Mouse (Mus musculus) neural tube, embryonic 11.5 days (tissue): ENCODE results near the gene Bbs9. TPM values are rescaled to one million over a fixed set of nuclear protein-coding genes. Genes with fewer than 3 reads are reported as not detected.

Experiments
- ATAC-seq: fragments of 200-750 bp; cut with Nextera tagmentation; 2 replicates; pipeline ENCODE4 v1.8.0; 2017; ENCODE audit warnings: moderate number of reproducible peaks, mild to moderate bottlenecking, moderate TSS enrichment, moderate library complexity; ENCODE audit not compliant: insufficient read depth, low FRiP score, low TSS enrichment
- DNase-seq: peaks from one replicate; pipeline ENCODE4 v3.0.0-alpha.2; 2015; ENCODE audit warnings: low spot score
- H3K27ac ChIP-seq: fragments of 300-500 bp; sonication (generic); 2 replicates; pipeline ENCODE4 v1.5.1; 2014; ENCODE audit warnings: low read depth, mild to moderate bottlenecking, low read length
- H3K27me3 ChIP-seq: fragments of 300-500 bp; sonication (generic); 2 replicates; pipeline ENCODE4 v1.6.1; 2014; ENCODE audit warnings: mild to moderate bottlenecking, low read length, mixed read lengths; ENCODE audit not compliant: control insufficient read depth, insufficient read depth
- H3K36me3 ChIP-seq: fragments of 300-500 bp; sonication (generic); 2 replicates; pipeline ENCODE4 v1.6.1; 2014; ENCODE audit warnings: mild to moderate bottlenecking, low read length, moderate library complexity, mixed read lengths; ENCODE audit not compliant: control insufficient read depth, insufficient read depth
- H3K4me1 ChIP-seq: fragments of 300-500 bp; sonication (generic); 2 replicates; pipeline ENCODE4 v1.6.1; 2014; ENCODE audit warnings: low read length, mixed read lengths; ENCODE audit not compliant: control insufficient read depth, insufficient read depth
- H3K4me2 ChIP-seq: fragments of 300-500 bp; sonication (generic); 2 replicates; pipeline ENCODE4 v1.6.1; 2014; ENCODE audit warnings: low read depth, mild to moderate bottlenecking, moderate library complexity
- H3K4me3 ChIP-seq: fragments of 300-500 bp; sonication (generic); 2 replicates; pipeline ENCODE4 v1.5.1; 2014; ENCODE audit warnings: low read depth, low read length
- H3K9ac ChIP-seq: fragments of 300-500 bp; sonication (generic); 2 replicates; pipeline ENCODE4 v1.6.1; 2014; ENCODE audit warnings: mild to moderate bottlenecking, low read length
- H3K9me3 ChIP-seq: fragments of 300-500 bp; sonication (generic); 2 replicates; pipeline ENCODE4 v1.6.1; 2016; ENCODE audit warnings: low read length; ENCODE audit not compliant: control insufficient read depth
- WGBS: fragments of 180-500 bp; shearing (Covaris S2); extraction: QIAGEN DNeasy Blood & Tissue Kit; methylation state at CpG from one replicate; pipeline ENCODE4 v1.1.7; 2014; 5-methylcytosine and 5-hydroxymethylcytosine counted together
- polyA plus RNA-seq: library from polyadenylated mRNA; unstranded; fragments of >200 nt; fragmentation: Nextera tagmentation; extraction: Ambion mirVana; gene quantifications from 2 replicates; pipeline ENCODE4 v1.2.1, GENCODE M21; 2014

Bbs9 gene
- polyA plus RNA-seq, 1 experiment from 2014 or later = 16.9 TPM

DNA sequence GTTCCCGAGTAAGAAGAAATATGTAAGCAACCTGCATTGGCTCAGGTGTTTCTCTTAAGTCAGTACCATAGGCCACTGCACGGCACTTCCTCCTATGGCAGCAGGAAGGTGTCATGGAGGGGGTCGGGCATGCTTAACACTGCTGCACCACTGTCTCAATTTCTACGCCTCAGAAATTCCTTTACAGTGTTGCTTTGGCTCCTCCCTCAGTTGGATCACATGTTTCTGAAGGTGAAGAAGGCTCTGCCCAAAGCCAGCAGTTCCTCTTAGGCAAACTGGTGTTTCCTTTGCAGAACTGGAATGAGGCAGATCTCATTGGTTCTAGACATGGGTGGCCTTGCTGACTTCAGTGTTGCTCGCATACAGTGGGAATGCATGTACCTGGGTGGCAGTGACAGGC is 332.2 kb downstream of the Bbs9 start:
- no peak for ATAC-seq
- Histone ChIP-seq H3K4me3 (no peak overlapping the region), H3K4me1 (no peaks in the 10 kb centered on the region), H3K9me3 (no peaks in the 10 kb centered on the region), H3K4me2 (no peak overlapping the region), H3K27me3 (no peaks in the 10 kb centered on the region), H3K9ac (no peak overlapping the region), H3K36me3 (no peaks in the 10 kb centered on the region), H3K27ac (no peak overlapping the region)
- WGBS = 82% methylated on average over 5 of the region's 5 CpGs
- no peak for DNase-seq

DNA sequence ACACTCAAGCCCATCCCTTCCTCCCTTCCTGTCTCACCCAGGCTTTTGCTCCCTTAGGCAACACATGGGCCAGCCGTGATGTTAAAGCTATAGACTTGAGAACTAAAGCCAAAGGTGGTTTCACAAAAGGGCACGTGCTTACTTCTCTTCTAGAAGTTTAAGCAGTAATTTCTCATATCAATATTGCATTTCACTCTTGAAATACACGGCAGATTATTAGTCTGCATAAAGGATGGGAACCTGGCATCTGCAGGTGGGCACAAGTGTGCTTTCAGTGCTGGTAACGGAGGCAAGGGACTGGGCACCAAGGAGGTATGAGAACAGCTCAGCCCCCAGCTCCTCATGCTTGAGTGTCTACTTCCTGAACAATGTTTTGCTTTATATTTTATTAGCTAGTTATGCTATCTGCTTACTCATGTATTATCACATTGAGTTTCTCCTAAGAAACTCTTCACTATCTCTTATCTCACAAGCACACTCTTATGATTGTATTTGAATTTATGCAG is 334.2 kb downstream of the Bbs9 start:
- Histone ChIP-seq H3K4me2 (no peak overlapping the region), H3K4me3 (no peak overlapping the region), H3K9ac (no peak overlapping the region), H3K4me1 (no peaks in the 10 kb centered on the region), H3K27ac (no peak overlapping the region), H3K36me3 (no peaks in the 10 kb centered on the region), H3K9me3 (no peaks in the 10 kb centered on the region), H3K27me3 (no peaks in the 10 kb centered on the region)
- WGBS = 89% methylated on average over 4 of the region's 4 CpGs
- ATAC-seq (no peak), DNase-seq (no peak)

DNA sequence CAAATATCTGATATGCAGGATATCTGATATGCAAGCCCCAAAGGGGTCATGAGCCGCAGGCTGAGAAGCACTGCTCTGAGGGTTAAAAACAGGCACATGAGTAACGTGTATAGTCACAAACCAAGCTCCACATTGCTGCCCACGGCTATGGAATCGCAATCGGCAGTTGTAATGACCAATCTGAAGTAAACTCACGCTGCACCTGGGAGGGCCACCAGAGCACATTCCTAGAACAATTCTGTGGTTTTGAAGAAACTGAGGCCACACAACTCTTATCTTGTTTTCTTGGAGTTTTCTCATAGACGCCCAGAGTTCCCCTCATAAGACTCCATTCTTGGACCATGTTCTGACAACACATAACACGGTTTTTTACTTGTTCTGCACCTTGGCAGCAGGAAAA is 334.9 kb downstream of the Bbs9 start:
- H3K9ac ChIP-seq = no peak overlapping the region

DNA sequence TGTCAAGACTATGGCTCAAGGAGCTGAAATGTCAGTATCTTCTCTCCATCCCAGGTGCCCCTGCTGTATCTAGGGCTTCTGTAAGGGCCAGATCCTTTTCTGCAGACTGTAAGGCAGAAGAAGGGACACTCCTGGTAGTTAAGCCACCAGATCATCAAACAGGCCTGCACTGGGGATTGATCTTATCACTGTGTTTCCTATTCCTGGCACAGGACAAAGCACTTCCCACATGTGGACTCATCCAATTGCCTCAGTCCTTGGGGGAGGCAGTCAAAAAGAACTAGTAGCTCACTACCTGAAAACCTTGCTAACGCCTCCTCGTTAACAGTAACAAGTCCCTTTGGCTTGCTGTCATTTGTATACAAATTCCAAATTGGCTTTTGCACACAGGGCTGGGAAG is 336.4 kb downstream of the Bbs9 start:
- ATAC-seq (no peak), DNase-seq (no peak)
- no peak overlapping the region for H3K4me3 ChIP-seq
- H3K4me1 ChIP-seq = 0 out of 2 replicates have a peak, but pooled peaks cover 5% of the 10 kb centered on the region
- H3K27ac ChIP-seq = no peak overlapping the region
- no peak overlapping the region for H3K9ac ChIP-seq
- no peak overlapping the region for H3K4me2 ChIP-seq
- WGBS = 89% methylated on average over 2 of the region's 2 CpGs
- no peaks in the 10 kb centered on the region for H3K9me3 ChIP-seq
- H3K36me3 ChIP-seq = no peaks in the 10 kb centered on the region
- no peaks in the 10 kb centered on the region for H3K27me3 ChIP-seq

More for the DNA sequence above, 334.9 kb downstream of the Bbs9 start:
- no peak overlapping the region for H3K4me2 ChIP-seq
- no peaks in the 10 kb centered on the region for H3K36me3 ChIP-seq
- no peak overlapping the region for H3K4me3 ChIP-seq
- 90% methylated on average over 8 of the region's 8 CpGs for WGBS
- 0 out of 2 replicates have a peak, but pooled peaks cover 5% of the 10 kb centered on the region for H3K4me1 ChIP-seq
- ATAC-seq (no peak), DNase-seq (no peak)
- H3K9me3 ChIP-seq = no peaks in the 10 kb centered on the region
- H3K27ac ChIP-seq = no peak overlapping the region
- H3K27me3 ChIP-seq = no peaks in the 10 kb centered on the region

DNA sequence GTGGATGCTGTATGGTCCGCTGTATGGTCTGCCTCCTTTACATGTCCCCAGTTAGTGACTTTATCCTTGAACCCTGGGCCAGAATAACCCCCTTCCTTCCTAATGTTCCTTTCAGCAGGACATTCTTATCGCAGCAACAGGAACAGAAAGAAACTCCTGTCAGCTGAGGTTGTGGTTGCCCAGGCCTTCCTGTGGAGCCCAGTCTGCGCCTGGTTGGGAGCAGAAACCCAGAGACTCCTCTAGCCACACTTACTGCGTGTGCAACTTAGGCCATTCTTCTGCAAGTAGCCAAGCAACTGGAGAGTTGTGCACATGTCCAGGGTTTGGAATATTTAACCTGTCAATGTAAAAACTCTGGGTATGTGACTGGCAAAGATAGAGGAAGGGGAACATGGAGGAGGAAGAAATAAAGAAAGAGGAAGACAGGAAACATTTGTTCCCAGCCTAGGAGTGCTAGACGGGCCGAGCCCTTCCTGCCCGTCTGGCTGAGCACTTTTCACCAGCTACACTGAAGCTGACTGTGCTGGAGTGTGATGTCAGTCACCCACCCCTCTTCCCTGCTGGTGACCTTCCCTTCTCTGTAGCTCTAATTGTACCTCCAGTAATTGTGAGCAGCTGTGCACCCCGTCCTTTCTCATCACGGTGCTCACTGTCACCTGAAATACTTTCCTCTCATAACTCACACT is 339.0 kb downstream of the Bbs9 start:
- Histone ChIP-seq H3K4me3 (no peak overlapping the region), H3K9me3 (no peaks in the 10 kb centered on the region), H3K4me2 (no peak overlapping the region), H3K9ac (no peak overlapping the region), H3K4me1 (0 out of 2 replicates have a peak, but pooled peaks cover 5% of the 10 kb centered on the region), H3K27ac (no peak overlapping the region), H3K27me3 (no peaks in the 10 kb centered on the region), H3K36me3 (no peaks in the 10 kb centered on the region)
- no peak for DNase-seq
- no peak for ATAC-seq
- 51% methylated on average over 9 of the region's 9 CpGs for WGBS

DNA sequence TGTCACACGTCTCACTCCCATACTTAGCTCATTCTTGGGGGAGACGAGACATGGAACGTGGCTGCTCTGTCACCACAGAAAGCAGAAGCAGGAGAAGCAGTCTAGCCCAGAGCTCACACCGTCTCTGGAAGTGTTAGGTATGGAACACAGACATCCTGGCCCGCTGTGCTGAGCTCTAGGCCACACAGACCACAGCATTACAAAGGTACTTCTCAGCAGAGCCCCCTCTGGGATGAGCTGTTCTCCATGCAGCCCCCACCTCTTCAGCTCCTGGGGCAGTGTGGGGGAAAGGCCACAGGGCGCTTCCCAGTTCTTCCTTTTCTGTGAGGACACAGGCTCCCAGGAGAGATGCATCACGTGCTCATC is 339.6 kb downstream of the Bbs9 start:
- 0 out of 2 replicates have a peak, but pooled peaks cover 5% of the 10 kb centered on the region for H3K4me1 ChIP-seq
- no peak overlapping the region for H3K4me3 ChIP-seq
- WGBS = 51% methylated on average over 7 of the region's 7 CpGs
- no peaks in the 10 kb centered on the region for H3K27me3 ChIP-seq
- H3K4me2 ChIP-seq = no peak overlapping the region
- H3K9ac ChIP-seq = no peak overlapping the region
- no peak for ATAC-seq
- H3K9me3 ChIP-seq = no peaks in the 10 kb centered on the region
- no peaks in the 10 kb centered on the region for H3K36me3 ChIP-seq
- no peak for DNase-seq
- no peak overlapping the region for H3K27ac ChIP-seq

DNA sequence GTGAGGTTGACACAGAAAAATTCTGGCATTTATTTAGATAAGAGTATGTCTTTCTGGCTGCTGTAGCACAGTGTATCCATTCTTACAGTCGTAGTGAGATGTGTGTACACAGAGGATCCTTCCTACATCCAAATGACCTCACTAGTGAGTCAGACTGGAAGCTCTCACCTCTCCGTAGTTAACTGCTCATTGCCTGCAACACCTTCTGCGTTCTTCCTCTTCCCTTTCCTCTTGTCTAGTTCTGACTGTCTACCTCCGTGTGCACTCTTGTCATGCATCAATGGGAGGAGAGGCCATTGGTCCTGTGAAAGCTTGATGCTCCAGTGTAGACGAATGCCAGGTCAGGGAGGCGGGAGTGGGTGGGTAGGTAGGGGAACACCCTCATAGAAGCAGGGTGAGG is 344.0 kb downstream of the Bbs9 start:
- H3K36me3 ChIP-seq = no peaks in the 10 kb centered on the region
- H3K9me3 ChIP-seq = no peaks in the 10 kb centered on the region
- ATAC-seq (no peak), DNase-seq (no peak)
- no peaks in the 10 kb centered on the region for H3K27me3 ChIP-seq
- H3K27ac ChIP-seq = no peak overlapping the region
- WGBS = 87% methylated on average over 6 of the region's 6 CpGs
- 0 out of 2 replicates have a peak, but pooled peaks cover 5% of the 10 kb centered on the region for H3K4me1 ChIP-seq
- no peak overlapping the region for H3K4me3 ChIP-seq
- no peak overlapping the region for H3K9ac ChIP-seq
- no peak overlapping the region for H3K4me2 ChIP-seq

DNA sequence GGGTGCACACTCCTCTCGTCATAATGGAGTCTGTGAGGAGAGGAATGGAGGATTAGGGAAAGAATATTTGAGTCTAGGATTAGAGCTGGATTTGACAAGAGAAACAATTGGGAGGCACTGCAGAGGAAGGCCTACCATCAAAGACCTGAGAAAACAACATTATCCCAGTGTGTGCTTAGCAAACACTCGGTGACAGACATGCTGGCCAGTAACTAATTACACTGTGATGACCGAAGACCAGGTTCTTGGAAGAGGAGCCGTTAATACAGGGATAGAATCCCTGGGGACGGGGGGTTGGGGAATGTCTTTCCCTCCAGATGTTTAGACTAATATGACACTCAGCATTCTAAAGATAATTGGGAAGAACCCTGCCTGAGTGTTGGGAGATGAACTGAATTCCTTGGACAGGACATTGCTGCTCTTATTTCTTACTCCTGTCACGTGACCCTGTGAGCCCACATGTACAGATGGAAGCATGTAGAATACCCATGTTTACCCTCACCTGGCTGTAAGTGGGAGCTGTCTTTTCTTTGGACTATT is 345.2 kb downstream of the Bbs9 start:
- no peak overlapping the region for H3K27ac ChIP-seq
- H3K4me2 ChIP-seq = no peak overlapping the region
- H3K4me3 ChIP-seq = no peak overlapping the region
- no peaks in the 10 kb centered on the region for H3K9me3 ChIP-seq
- 44% methylated on average over 6 of the region's 6 CpGs for WGBS
- H3K4me1 ChIP-seq = no peaks in the 10 kb centered on the region; the same call in 1 of the 2 replicates
- H3K27me3 ChIP-seq = no peaks in the 10 kb centered on the region
- no peak overlapping the region for H3K9ac ChIP-seq
- H3K36me3 ChIP-seq = no peaks in the 10 kb centered on the region
- no peak for ATAC-seq
- no peak for DNase-seq

DNA sequence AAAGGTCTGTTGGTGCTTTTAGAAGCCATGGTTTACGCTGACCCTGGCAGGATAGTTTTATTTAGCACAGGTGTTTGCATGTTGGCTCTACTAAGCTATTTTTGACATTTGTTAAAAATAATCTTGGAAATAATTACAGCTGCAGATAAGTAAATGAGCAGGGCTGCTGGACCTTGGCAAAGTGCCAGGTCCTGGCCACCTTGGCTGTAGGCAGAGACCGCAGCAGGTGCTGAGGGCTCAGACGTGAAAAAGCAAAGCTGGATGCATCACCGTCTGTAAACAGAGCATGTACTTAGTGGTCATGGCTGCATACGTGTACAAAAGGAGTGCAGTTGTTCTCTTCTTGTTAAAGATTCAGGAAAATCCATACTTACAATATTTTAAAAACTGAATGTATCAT is 347.3 kb downstream of the Bbs9 start:
- 86% methylated on average over 5 of the region's 5 CpGs for WGBS
- H3K27me3 ChIP-seq = no peaks in the 10 kb centered on the region
- no peak overlapping the region for H3K27ac ChIP-seq

More for the DNA sequence above, 347.3 kb downstream of the Bbs9 start:
- Histone ChIP-seq H3K4me1 (no peaks in the 10 kb centered on the region; the same call in 1 of the 2 replicates), H3K9me3 (no peaks in the 10 kb centered on the region), H3K4me2 (no peak overlapping the region), H3K36me3 (no peaks in the 10 kb centered on the region), H3K4me3 (no peak overlapping the region), H3K9ac (no peak overlapping the region)
- DNase-seq = no peak
- no peak for ATAC-seq
